Mouse (Mus musculus): ENCODE results near the gene Pou2f3.
A peak's percentile ranks its signal among the peaks of the same experiment; 100 is the strongest.
"Not testable (repeated sequence)": the region's sequence is repeated elsewhere in the genome, so short reads cannot be mapped to it uniquely, and the experiment has no call there.

The Pou2f3 gene

GRCm38 (mm10) chr9:43151779-43152178 is 58.4 kb downstream of the Pou2f3 start:
- no peak for DNase-seq

- no peak for DNase-seq
Measured at GRCm38 (mm10) chr9:43150957-43151356, 59.2 kb downstream of the Pou2f3 start.

GRCm38 (mm10) chr9:43150075-43150474 is 60.1 kb downstream of the Pou2f3 start:
- DNase-seq = peak in 1 of 2 experiments; percentile 27

- DNase-seq = no peak
Measured at GRCm38 (mm10) chr9:43149498-43149897, 60.7 kb downstream of the Pou2f3 start.

DNA sequence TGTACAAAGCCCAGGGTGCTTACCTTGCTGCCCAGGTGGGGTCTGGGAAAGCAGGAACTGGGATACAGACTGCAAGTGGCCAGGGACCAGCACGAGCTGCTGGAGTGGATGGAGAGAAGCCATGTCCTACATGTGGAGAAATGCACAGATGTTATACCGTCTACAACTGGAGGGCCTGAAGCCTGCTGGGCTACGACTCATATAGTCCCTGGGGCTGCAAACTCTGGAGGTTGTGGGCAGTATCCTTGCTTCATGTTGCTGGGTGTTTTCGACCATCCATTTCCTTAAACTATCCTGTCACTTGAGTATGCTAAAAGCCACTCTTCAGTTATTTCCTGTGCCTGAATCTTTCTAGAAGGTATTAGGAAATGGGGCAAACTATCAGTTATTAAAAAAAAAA is 65.0 kb downstream of the Pou2f3 start:
- DNase-seq = no peak

GRCm38 (mm10) chr9:43144206-43144810 is 65.9 kb downstream of the Pou2f3 start:
- DNase-seq = no peak

DNA sequence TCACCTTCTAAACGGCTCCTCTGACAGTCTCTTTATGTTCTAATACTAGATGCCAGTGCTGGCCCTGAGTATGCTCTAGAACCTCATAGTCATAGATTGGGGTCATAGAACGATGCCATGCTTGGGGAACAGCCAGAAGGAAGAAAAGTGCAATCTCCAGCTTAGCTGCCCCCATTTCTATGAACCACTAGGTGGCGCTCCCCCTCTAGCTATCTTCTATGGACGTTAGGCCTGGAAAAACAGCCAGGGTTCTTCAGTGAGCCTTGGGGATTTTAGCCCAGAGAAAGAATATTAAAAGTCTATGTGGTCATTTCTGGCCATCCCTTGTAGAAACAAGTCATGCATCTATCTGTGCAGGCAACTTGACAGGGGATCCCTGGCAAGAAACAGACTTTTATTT is 68.3 kb downstream of the Pou2f3 start:
- DNase-seq = peak; percentile 84 to 87

- DNase-seq = no peak
Measured at GRCm38 (mm10) chr9:43133525-43133924, 76.6 kb downstream of the Pou2f3 start.

DNA sequence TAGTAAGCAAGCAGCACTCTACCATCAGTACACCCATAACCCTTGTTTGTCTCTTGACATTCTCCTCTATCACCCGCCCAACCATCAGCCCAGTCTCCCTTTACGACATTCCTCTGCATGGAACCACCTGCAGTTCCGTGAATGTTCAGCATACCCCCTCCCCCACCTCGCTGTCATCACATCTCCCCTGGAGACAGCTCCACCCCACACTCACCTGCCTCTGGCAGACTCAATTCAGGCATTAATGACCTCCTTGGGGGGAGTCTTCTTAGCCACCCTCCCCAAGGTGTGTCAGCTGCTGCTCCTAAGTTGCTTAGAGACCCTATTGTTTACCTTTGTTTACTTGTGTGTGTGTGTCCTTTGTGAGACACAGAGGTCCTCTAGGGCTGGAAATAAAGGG is 77.8 kb downstream of the Pou2f3 start:
- no peak for DNase-seq

GRCm38 (mm10) chr9:43131940-43132339 is 78.2 kb downstream of the Pou2f3 start:
- DNase-seq = no peak

GRCm38 (mm10) chr9:43130684-43131083 is 79.5 kb downstream of the Pou2f3 start:
- DNase-seq = no peak

DNA sequence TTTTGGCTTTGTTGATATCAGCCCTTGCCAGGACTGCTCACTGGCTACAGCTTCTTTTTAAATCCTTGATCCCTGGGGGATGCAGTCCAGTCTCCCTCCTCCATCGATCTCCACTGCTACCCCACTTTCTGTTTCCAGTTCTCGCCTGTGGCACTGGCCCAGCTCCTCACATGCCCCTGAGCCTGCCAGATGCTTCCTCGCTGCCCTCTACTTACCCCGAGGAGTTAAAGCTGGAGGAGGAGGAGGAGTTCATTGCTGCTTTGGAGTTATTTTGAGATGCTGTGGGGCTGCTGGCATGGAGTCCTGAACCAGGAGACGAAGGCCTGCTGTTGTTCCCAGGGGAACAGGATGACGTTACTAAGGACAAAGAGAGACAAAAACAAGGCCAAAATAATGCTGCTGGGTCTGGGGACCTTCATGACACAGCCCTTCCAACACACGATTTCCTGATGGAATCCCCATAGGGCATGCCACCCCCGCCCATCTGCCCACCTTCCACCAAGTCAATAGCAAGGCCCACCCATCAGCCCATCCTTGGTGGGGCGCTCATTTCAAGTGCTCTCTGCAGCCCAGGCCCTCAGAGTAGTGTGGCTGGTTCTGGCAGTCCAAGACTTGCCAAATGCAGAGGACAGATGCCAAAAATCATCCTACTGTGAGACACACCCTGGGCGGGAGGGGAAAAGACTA is 82.9 kb downstream of the Pou2f3 start:
- peak; percentile 31 to 56 for DNase-seq

- DNase-seq = peak in 1 of 2 experiments; percentile 11
Measured at GRCm38 (mm10) chr9:43122379-43122778, 87.8 kb downstream of the Pou2f3 start.

DNA sequence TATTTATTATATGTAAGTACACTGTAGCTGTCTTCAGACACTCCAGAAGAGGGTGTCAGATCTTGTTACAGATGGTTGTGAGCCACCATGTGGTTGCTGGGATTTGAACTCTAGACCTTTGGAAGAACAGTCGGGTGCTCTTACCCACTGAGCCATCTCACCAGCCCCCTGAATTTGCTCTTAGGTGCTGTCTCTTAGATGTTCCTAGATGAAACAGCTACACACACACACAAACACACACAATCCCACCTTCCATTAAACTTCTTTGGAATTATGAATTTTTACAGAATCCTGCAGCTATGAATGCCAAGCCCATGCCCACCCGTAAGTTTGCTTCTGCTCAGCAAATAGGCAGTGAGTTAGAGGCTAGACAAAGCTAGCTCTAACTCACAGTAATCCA is 88.2 kb downstream of the Pou2f3 start:
- DNase-seq = not testable (repeated sequence)

DNA sequence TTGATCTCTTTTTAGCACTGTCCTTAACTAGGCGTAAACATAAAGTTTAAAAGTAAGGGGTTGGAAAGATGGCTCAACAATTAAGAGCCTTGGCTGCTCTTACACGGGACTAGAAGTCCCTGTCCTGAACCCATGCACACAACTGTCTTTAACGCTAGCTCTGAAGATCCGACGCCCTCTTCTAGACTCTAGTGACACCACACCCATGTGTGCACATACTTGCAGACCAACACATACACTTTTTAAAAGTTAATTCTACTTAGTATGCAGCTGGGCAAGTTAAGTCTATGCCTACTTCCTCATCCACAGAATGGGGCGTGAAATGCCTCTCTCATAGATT is 93.2 kb downstream of the Pou2f3 start:
- DNase-seq = no peak

- peak; percentile 71 to 80 for DNase-seq
Measured at GRCm38 (mm10) chr9:43116134-43116996, 93.8 kb downstream of the Pou2f3 start, which contains the start of gene Tmem136. Tmem136 (minus strand) TSS chr9:43116570.

DNA sequence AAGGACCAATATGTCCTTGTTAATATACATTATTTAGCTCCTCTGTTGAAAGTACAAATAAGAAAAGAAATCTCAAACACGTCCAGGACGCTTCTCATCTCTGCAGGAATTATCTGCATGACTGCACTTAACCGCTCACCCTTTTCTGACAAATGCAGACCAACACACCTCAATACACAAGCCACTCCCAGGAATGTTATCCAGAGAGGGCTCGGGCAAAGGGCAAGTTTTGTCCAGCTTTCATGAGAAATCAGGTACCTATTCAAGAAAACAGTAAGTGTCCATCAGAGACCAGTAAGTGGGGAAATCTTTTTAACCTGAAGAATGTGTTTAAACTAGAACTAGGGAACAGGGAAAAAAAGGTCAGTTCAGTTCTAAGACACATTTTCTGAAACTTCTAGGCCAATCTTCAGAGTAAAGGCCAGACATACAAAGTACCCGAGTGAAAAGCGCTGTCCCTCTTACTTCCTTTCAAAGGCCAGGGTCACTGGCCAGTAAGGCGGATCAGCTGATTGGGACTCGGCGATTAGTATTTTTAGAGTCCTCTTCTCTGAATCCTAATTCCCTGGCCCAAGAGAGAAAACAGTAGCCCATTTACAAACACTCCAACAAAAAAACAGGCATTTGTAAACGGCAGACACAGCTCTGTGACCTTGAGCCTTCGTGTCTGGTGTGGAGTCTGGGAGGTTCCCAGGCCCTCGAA is 94.6 kb downstream of the Pou2f3 start:
- DNase-seq = no peak

DNA sequence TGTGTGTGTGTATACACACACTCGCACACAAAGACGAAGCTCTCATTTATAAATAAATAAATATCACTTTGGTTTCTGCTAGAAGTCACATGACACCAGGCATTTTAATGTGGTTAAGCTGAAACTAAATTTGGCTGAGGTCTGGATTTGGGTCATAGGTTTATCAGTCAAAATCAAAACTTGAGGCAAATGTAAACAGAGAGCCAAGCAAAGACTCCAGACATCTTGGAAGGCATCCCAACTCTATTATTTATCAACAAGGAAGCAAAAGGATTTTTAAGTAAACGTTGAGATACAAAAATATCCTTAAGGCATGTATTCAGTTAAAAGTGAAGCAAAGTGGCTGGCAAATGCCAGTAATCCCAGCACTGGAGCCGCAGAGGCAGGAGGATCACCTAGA is 95.3 kb downstream of the Pou2f3 start:
- DNase-seq = no peak

- no peak for DNase-seq
Measured at GRCm38 (mm10) chr9:43110286-43110980, 99.7 kb downstream of the Pou2f3 start.

- no peak for DNase-seq
Measured at GRCm38 (mm10) chr9:43109125-43109524, 101.0 kb downstream of the Pou2f3 start.

GRCm38 (mm10) chr9:43108721-43109120 is 101.4 kb downstream of the Pou2f3 start:
- no peak for DNase-seq

- no peak for DNase-seq
Measured at GRCm38 (mm10) chr9:43108081-43108480, 102.1 kb downstream of the Pou2f3 start.
